Mouse (Mus musculus) kidney, adult 2 months (tissue): Measurements from ENCODE around the gene Tmem11. TPM values are rescaled to one million over a fixed set of nuclear protein-coding genes. Genes with fewer than 3 reads are reported as not detected.

Source experiments
- DNase-seq: peaks from one replicate; pipeline ENCODE4 v3.0.0; 2021
- H3K27ac ChIP-seq: fragments of 200-500 bp; 2 replicates; pipeline ENCODE4 v1.5.1; 2012; ENCODE audit warnings: low read depth, low read length, control low read depth, inconsistent platforms; ENCODE audit not compliant: insufficient read depth
- H3K27me3 ChIP-seq: fragments of 200-500 bp; replicated peaks from 2 replicates; pipeline ENCODE4 v1.6.1; 2012; ENCODE audit warnings: mild to moderate bottlenecking, moderate library complexity, low read length, inconsistent platforms; ENCODE audit not compliant: control insufficient read depth, insufficient read depth
- H3K36me3 ChIP-seq: fragments of 200-500 bp; 2 replicates; pipeline ENCODE4 v1.6.1; 2012; ENCODE audit warnings: mild to moderate bottlenecking, moderate library complexity, low read length, inconsistent platforms; ENCODE audit not compliant: control insufficient read depth, insufficient read depth
- H3K4me1 ChIP-seq: fragments of 200-500 bp; 2 replicates; pipeline ENCODE4 v1.6.1; 2011; ENCODE audit warnings: low read length; ENCODE audit not compliant: control insufficient read depth, insufficient read depth
- H3K4me3 ChIP-seq: fragments of 200-500 bp; 2 replicates; pipeline ENCODE4 v1.5.1; 2011; ENCODE audit warnings: mild to moderate bottlenecking, low read depth, low read length, control low read depth; ENCODE audit not compliant: insufficient read depth
- CTCF ChIP-seq: fragments of 200-500 bp; conservative IDR thresholded peaks from 2 replicates; pipeline ENCODE4 v1.5.1; 2011; ENCODE audit warnings: low read depth, mild to moderate bottlenecking, control low read depth, low read length, moderate library complexity, mixed read lengths; ENCODE audit not compliant: insufficient read depth, insufficient read length
- POLR2A ChIP-seq: fragments of 200-500 bp; IDR thresholded peaks from one replicate; pipeline ENCODE4 v1.6.1; 2011; ENCODE audit warnings: low read depth, low read length, control low read depth
- WGBS: fragments of 180-500 bp; shearing (Covaris S2); methylation state at CpG from one replicate; pipeline ENCODE4 v1.1.7; 2018; 5-methylcytosine and 5-hydroxymethylcytosine counted together
- polyA plus RNA-seq: library from polyadenylated mRNA; depleted of rRNA; stranded (reverse); fragments of >200 nt; gene quantifications from 2 replicates; pipeline ENCODE4 v1.2.3, GENCODE M21; 2012; rRNA removed

The Tmem11 gene
- polyA plus RNA-seq = 78.2 and 81.1 TPM in 2 replicates

- Histone ChIP-seq H3K4me1 (peaks cover 20% of the 10 kb centered on the region), H3K4me3 (peak within 1 kb of the TSS; percentile 97), H3K27me3 (no peaks in the 10 kb centered on the region), H3K36me3 (no peaks in the 10 kb centered on the region), H3K27ac (peak within 1 kb of the TSS; percentile 96)
- peak; percentile 98 for DNase-seq
- WGBS = under 1% methylated on average over 60 of the region's 62 CpGs
- peak; percentile 71 for TF ChIP-seq POLR2A
- 0 out of 2 replicates have a peak, but pooled peaks have one; percentile 0 for TF ChIP-seq CTCF
These were observed at the start of gene Tmem11 for GRCm38 (mm10) chr11:60878675-60879294. Tmem11 (minus strand) TSS chr11:60879272.

GRCm38 (mm10) chr11:60927264-60927663, 48.2 kb upstream of the Tmem11 start:
- peak; percentile 97 for DNase-seq
- no peaks in the 10 kb centered on the region for H3K36me3 ChIP-seq
- WGBS = under 1% methylated on average over 9 of the region's 9 CpGs
- peaks cover 11% of the 10 kb centered on the region; the same call in 1 of the 2 replicates for H3K4me1 ChIP-seq
- TF ChIP-seq POLR2A (no peak), CTCF (peak; percentile 95)
- no peak overlapping the region for H3K4me3 ChIP-seq
- no peaks in the 10 kb centered on the region for H3K27me3 ChIP-seq
- peak overlapping the region; percentile 55; the same call in 1 of the 2 replicates for H3K27ac ChIP-seq

- WGBS = 91% methylated on average over 1 of the region's 1 CpGs
These were observed 45.9 kb upstream of the Tmem11 start for GRCm38 (mm10) chr11:60924981-60925380.

DNA sequence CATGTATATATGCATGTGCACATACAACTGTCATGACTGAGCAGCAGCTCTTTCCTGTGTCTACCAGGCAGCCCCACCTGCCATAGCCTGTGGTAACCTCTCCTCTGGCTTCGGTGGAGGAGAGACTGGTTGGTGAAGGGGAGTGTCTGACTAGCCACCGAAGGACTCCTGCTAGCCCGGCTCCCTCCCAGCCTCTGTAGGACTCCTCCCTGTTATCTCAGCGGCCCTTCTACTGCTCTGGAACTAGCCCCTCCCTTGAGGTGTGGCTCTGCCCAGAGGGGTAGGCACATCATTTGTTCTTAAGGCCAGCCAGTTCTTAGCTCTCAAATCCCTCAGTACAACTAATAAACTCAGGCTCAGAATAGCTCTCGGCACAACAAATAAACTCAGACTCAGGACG, 45.4 kb upstream of the Tmem11 start:
- no peak overlapping the region for H3K4me3 ChIP-seq
- H3K36me3 ChIP-seq = no peaks in the 10 kb centered on the region
- no peaks in the 10 kb centered on the region for H3K27me3 ChIP-seq
- H3K27ac ChIP-seq = no peak overlapping the region
- H3K4me1 ChIP-seq = peaks cover 5% of the 10 kb centered on the region; the same call in 1 of the 2 replicates
- no peak for DNase-seq
- 57% methylated on average over 6 of the region's 6 CpGs for WGBS
- TF ChIP-seq POLR2A (no peak), CTCF (no peak)

More at GRCm38 (mm10) chr11:60924981-60925380, 45.9 kb upstream of the Tmem11 start:
- Histone ChIP-seq H3K4me3 (no peak overlapping the region), H3K27me3 (no peaks in the 10 kb centered on the region), H3K27ac (no peak overlapping the region), H3K4me1 (peaks cover 5% of the 10 kb centered on the region; the same call in 1 of the 2 replicates), H3K36me3 (no peaks in the 10 kb centered on the region)
- no peak for DNase-seq
- no peak for TF ChIP-seq CTCF
- no peak for TF ChIP-seq POLR2A

DNA sequence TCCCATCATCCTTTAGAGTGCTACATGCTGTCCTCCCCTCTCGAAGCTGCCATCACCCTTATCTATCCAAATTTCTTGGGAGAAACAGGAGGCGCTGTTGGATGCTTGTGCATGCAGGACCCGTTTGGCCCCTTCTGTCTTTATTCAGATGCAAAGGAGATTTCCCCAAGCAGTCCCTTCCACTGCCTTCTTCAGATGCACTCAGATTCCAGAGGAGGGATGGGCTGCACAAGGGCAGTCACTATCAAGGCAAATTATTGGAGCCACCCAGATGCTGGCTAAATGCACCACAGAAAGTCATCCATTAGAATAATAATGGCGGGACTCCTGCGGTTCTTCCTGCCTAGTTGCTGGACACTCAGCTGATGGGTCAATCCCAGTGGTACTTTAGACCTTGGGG, 43.9 kb upstream of the Tmem11 start:
- no peak for DNase-seq
- no peak overlapping the region for H3K4me3 ChIP-seq
- 81% methylated on average over 5 of the region's 5 CpGs for WGBS
- TF ChIP-seq CTCF (no peak), POLR2A (no peak)
- no peaks in the 10 kb centered on the region for H3K27me3 ChIP-seq
- H3K27ac ChIP-seq = no peak overlapping the region
- peaks cover 5% of the 10 kb centered on the region; the same call in 1 of the 2 replicates for H3K4me1 ChIP-seq
- H3K36me3 ChIP-seq = no peaks in the 10 kb centered on the region

- no peak for DNase-seq
- no peaks in the 10 kb centered on the region for H3K27me3 ChIP-seq
- WGBS = 86% methylated on average over 1 of the region's 1 CpGs
- H3K4me3 ChIP-seq = no peak overlapping the region
- H3K36me3 ChIP-seq = no peaks in the 10 kb centered on the region
- TF ChIP-seq POLR2A = no peak
- TF ChIP-seq CTCF = no peak
- no peak overlapping the region for H3K27ac ChIP-seq
- H3K4me1 ChIP-seq = peaks cover 5% of the 10 kb centered on the region; the same call in 1 of the 2 replicates
These were observed 43.1 kb upstream of the Tmem11 start for GRCm38 (mm10) chr11:60922195-60922594.

- H3K4me1 ChIP-seq = 0 out of 2 replicates have a peak, but pooled peaks cover 8% of the 10 kb centered on the region
- WGBS = 86% methylated on average over 2 of the region's 2 CpGs
- TF ChIP-seq POLR2A (no peak), CTCF (no peak)
These were observed 40.9 kb upstream of the Tmem11 start for GRCm38 (mm10) chr11:60920021-60920420.

GRCm38 (mm10) chr11:60915201-60915600, 36.1 kb upstream of the Tmem11 start:
- DNase-seq = no peak
- Histone ChIP-seq H3K36me3 (no peaks in the 10 kb centered on the region), H3K4me3 (no peak overlapping the region), H3K27me3 (no peaks in the 10 kb centered on the region), H3K27ac (no peak overlapping the region), H3K4me1 (peaks cover 22% of the 10 kb centered on the region; the same call in 1 of the 2 replicates)
- no peak for TF ChIP-seq CTCF
- no peak for TF ChIP-seq POLR2A
- 67% methylated on average over 4 of the region's 4 CpGs for WGBS

More at GRCm38 (mm10) chr11:60920021-60920420, 40.9 kb upstream of the Tmem11 start:
- DNase-seq = no peak
- H3K27me3 ChIP-seq = no peaks in the 10 kb centered on the region
- no peak overlapping the region for H3K27ac ChIP-seq
- no peak overlapping the region for H3K4me3 ChIP-seq
- no peaks in the 10 kb centered on the region for H3K36me3 ChIP-seq
